Mouse (Mus musculus) adipocyte (in vitro differentiated cells): ENCODE results near the gene 4931428F04Rik.

Source experiments
- DNase-seq: peaks from one replicate; pipeline ENCODE4 v3.0.0-alpha.2; 2016; ENCODE audit warnings: low spot score

The 4931428F04Rik gene

DNA sequence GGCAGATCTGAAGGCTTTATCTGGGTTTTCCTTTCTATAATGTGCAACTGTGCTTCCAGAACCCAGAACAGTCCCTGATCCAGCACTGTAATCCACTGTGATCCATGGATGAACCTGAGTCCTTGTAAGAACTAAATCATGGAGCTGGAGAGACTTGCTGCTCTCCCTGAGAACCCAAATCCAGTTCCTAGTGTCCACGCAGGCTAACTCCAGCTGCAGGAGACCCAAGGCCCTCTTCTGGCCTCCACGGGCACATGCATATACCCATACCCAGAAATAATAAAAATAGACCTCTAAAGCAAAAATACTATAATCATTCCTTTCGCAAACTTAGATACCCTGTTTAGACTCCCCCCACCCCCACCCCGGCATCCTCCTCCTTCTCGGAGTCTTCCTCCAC lies 1.4 kb downstream of the 4931428F04Rik start:
- no peak for DNase-seq

DNA sequence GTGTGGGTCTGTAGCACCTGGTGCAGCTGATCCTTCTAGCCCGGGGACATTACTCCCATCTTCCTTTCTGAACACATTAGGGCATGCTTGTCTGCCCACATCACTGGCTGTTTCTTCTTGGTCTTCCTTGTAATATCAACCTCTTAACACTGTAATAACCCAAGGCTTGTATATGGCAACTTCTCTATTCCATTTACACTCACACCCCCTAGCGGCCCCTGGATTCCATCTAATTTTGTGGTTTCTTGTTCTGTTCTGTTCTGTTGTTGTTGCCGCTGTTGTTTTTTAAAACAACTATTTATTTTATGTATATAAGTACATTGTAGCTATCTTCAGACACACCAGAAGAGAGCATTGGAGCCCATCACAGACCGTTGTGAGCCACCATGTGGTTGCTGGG lies 2.8 kb downstream of the 4931428F04Rik start:
- no peak for DNase-seq

DNA sequence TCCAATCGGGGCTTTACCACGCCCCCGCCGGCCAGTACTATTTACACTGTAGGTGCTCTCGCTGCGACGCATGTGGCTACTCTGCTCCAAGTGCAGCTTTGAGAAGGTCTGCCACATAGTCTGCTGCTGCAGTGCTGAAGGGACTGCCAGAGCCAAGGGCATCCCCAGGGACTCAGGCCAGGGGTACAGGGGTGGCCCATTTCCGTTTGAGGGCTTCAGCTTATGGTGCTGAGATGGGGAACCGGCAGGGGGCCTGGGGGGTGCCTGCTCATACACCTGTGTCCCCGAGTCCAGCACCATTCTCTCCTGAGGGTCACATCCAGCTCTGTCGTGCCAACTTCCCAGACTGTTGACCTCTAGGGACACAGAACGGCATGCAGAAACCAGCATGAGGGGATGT lies 4.2 kb downstream of the 4931428F04Rik start:
- DNase-seq: no peak

- DNase-seq: no peak
Observed at GRCm38 (mm10) chr8:105283074-105283473, 6.6 kb downstream of the 4931428F04Rik start.

DNA sequence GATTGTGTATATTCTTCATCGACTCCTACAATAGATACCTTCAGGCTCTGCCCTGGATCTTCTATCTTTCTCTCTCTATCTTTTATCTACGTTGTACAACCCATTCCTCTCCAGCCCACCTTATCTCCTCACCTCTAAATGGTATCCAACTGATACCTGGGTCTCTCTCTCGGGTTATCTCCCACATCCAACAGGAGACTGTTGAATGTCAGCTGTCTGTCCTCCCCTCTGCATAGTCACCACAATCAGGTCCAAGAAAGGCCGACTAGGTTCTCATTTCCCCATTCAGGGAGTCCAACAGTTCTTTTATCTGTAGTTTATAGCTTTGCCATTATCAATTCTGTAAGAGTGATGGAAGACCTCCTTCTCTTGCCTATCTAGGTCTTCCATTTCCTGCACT lies 7.4 kb downstream of the 4931428F04Rik start:
- no peak for DNase-seq

- no peak for DNase-seq
Observed at GRCm38 (mm10) chr8:105281821-105282220, 7.8 kb downstream of the 4931428F04Rik start.

DNA sequence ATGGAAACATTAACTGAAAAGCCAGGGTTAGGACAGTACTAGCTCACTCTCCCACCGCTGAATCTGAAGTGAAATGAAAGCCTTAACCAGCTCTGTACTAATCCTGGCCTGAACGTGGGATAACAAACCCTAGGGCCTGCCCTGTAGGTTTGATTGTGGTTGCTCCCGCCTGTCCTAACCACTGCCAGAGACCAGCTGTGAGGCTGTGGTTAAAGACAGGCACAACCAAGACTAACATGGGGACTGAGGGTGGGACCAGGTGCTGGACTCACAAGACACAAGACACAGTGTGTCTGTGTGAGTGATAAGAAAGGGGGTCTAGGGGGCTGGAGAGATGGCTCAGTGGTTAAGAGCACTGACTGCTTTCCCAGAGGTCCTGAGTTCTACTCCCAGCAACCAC lies 9.1 kb downstream of the 4931428F04Rik start:
- no peak for DNase-seq

GRCm38 (mm10) chr8:105278911-105279334 lies 10.7 kb downstream of the 4931428F04Rik start:
- no peak for DNase-seq

- no peak for DNase-seq
Observed at GRCm38 (mm10) chr8:105276292-105277120, 13.2 kb downstream of the 4931428F04Rik start.

- no peak for DNase-seq
Observed at GRCm38 (mm10) chr8:105275840-105276239, 13.8 kb downstream of the 4931428F04Rik start, which contains the start of gene Nol3. Gene Nol3, plus strand, starts transcription at chr8:105276140.

- DNase-seq: no peak
Observed at GRCm38 (mm10) chr8:105275387-105275786, 14.3 kb downstream of the 4931428F04Rik start.

DNA sequence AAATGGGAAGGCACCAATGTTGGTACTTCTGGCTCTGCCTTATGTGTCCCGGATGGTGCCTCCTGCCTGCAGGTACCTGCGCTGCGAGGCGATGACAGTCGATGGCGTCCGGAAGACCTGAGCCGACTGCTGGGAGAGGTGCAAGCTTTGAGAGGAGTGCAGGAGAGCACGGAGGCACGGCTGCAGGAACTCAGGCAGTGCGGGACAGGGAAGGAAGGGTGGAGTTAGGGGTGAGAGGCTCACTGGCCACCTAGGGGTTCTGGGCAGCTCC lies 18.8 kb downstream of the 4931428F04Rik start:
- no peak for DNase-seq

DNA sequence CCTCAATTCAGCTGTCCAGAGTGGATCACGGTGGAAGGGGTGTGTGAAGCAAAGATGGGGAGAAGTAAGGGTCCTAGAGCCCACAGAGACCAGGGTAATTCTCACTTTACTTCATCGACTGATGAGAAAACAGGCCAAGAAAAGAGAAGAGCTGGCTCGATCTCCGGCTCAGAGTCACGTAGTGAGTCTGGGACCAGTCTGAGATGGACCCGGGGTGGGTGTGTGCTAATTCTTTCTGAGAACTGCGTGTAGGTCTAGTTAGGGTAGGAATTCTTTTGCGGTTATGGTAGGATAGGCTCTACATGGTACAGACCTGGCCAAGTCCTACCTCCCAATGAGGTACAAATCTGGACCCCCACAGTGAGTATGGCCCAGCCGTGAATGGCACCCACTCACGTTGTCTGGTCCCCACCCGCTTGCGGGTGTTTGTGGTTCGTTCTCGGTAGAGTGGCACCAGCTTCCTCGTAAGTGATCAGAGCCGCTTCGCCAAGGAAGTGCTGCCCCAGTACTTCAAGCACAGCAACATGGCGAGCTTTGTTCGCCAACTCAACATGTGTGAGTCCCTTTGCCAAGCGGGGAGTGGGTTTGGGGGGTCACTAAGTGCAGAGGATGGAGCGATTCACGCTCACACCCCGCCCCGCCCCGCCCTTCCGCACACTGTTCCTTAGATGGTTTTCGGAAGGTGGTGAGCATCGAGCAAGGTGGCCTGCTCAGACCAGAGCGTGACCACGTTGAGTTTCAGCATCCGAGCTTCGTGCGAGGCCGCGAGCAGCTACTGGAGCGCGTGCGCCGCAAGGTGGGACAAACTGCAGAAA lies 19.4 kb downstream of the 4931428F04Rik start:
- DNase-seq: no peak

GRCm38 (mm10) chr8:105269461-105269947 lies 20.2 kb downstream of the 4931428F04Rik start, which contains the start of gene Hsf4:
Gene Hsf4, plus strand, starts transcription at chr8:105269801.
- DNase-seq: no peak

DNA sequence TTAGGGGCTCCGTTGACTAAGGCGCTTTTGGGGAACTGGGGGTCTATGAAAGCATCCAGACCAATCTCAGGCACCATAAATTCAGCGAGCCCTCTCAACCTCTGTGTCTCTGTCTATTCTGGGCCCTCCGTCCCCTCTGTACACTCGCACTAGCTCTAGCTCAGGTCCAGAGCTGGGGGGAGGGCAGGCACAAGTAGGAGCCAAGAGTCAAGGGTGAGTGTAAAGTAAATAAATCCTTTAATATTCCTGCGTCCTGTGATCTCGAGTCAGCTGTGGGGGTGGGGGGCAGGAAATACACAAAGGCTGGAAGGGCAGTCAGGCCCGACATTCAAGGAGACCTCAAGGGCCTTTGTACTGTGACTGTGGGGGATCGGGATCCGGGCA lies 20.6 kb downstream of the 4931428F04Rik start:
- no peak for DNase-seq

- no peak for DNase-seq
Observed at GRCm38 (mm10) chr8:105268342-105269074, 21.2 kb downstream of the 4931428F04Rik start.

GRCm38 (mm10) chr8:105266775-105267174 lies 22.9 kb downstream of the 4931428F04Rik start:
- no peak for DNase-seq

- peak; percentile 42 for DNase-seq
Observed at GRCm38 (mm10) chr8:105265128-105265527, 24.5 kb downstream of the 4931428F04Rik start.

DNA sequence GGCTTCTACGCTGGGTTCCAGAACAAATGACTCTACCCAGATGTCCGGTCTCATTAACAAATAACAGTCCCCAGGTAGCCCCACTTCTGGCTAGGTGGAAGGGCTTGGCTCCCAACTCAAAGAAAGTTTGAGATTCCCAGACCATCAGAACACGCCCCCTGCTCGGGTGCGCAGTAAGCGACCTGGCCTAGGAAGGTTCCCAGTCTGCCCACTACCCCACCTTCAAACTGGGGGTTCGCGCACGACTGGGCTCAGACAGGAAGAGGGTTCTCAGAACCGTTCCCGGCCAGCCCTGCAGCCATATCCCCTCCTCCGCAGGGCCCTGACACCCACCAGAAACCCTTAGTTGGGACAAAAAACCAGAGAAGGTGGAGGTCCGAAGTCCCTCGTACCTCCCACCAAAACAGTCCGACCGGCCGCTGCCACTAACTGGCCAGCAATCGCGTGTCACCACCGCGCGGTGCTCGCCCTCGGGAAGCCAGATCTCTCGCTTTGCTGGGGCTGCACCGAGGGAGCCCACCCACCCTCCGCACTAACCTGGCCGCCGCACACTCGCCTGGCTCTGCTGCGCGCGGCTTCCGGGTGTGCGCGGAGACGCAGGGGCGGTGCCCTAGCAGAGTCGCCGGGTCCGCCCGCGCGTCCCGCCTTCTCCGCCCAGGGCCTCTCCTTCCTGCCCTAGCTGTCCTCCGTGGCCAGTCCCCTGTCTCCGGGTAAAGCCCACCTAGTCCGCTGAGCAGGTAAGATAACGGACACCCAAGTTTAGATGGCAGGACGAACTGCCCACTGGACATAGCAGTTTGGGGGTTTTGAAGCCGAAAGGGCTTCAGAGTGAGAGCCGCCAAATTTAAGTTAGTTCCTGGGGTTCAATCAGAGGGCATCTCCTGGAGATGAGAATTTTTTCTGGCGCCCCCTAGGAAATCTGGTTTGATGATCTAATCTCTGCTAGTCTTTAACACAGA lies 25.4 kb downstream of the 4931428F04Rik start, which contains the start of the genes Tradd and Fbxl8:
Tradd (minus strand) TSS at position 586 of the 959 bp plus-strand sequence.
Fbxl8 (plus strand) TSS at position 625 of the 959 bp plus-strand sequence.
- peak; percentile 69 for DNase-seq

GRCm38 (mm10) chr8:105263244-105263912 lies 26.3 kb downstream of the 4931428F04Rik start:
- DNase-seq: peak; percentile 39
